Comparison of ENCODE assay signal across 8 mouse cellular contexts in genomic region chr11:67100169-67100568, GRCm38 (mm10). TPM values are rescaled to one million over a fixed set of nuclear protein-coding genes. Genes with fewer than 3 reads are reported as not detected.
DNase-seq lines count a peak whose midpoint lies in the region; ATAC-seq and TF ChIP-seq lines count a peak whose summit lies in the region.

No protein-coding gene starts in this region.

- peak; percentile 50 for DNase-seq in hindbrain, embryonic 14.5 days (ENCODE audit: low spot score)
- DNase-seq in 416B (ENCODE audit: low read depth): peak; percentile 42
- DNase-seq in urinary bladder, adult 2 months (ENCODE audit: low spot score): no peak

- WGBS in hindbrain, embryonic 14.5 days: 39% methylated on average over 6 of the region's 6 CpGs
- WGBS in hindbrain, embryonic 16.5 days: 36% methylated on average over 6 of the region's 6 CpGs
- WGBS in hindbrain, embryonic 12.5 days: 31% methylated on average over 6 of the region's 6 CpGs

- H3K9me3 ChIP-seq in hindbrain, embryonic 14.5 days (ENCODE audit: control insufficient read depth, low read length): no peaks in the 10 kb centered on the region
- H3K9me3 ChIP-seq in hindbrain, embryonic 16.5 days (ENCODE audit: control insufficient read depth, low read length): no peaks in the 10 kb centered on the region
- H3K9me3 ChIP-seq in E14TG2a.4 (ENCODE audit: low read length): no peaks in the 10 kb centered on the region
- no peaks in the 10 kb centered on the region for H3K9me3 ChIP-seq in hindbrain, embryonic 12.5 days (replicated peaks)

- no peak overlapping the region for H3K4me3 ChIP-seq in hindbrain, embryonic 14.5 days (replicated peaks; ENCODE audit: low read length)
- H3K4me3 ChIP-seq in hindbrain, embryonic 16.5 days (ENCODE audit: low read length): no peak overlapping the region
- no peak overlapping the region for H3K4me3 ChIP-seq in E14TG2a.4 (replicated peaks; ENCODE audit: low read length)
- no peak overlapping the region for H3K4me3 ChIP-seq in hindbrain, embryonic 12.5 days

- H3K4me1 ChIP-seq in hindbrain, embryonic 14.5 days (replicated peaks; ENCODE audit: control insufficient read depth, insufficient read depth, low read length): no peaks in the 10 kb centered on the region
- H3K4me1 ChIP-seq in hindbrain, embryonic 16.5 days (ENCODE audit: control insufficient read depth, insufficient read depth, low read depth, low read length): no peaks in the 10 kb centered on the region
- peaks cover 33% of the 10 kb centered on the region for H3K4me1 ChIP-seq in E14TG2a.4 (replicated peaks; ENCODE audit: low read depth, low read length)
- peaks cover 4% of the 10 kb centered on the region; the same call in 1 of the 2 replicates for H3K4me1 ChIP-seq in hindbrain, embryonic 12.5 days

- ATAC-seq in hindbrain, embryonic 14.5 days (ENCODE audit: low FRiP score): no peak
- ATAC-seq in hindbrain, embryonic 16.5 days: no peak
- peak; percentile 54 for ATAC-seq in granulocyte monocyte progenitor cell, adult 5-6 weeks (replicated peaks; ENCODE audit: poor library complexity, severe bottlenecking)
- peak; percentile 72; the same call in 1 of the 2 replicates for ATAC-seq in megakaryocyte-erythroid progenitor cell, adult 5-6 weeks (replicated peaks; ENCODE audit: low FRiP score, low TSS enrichment, poor library complexity, severe bottlenecking)
- ATAC-seq in hindbrain, embryonic 12.5 days (ENCODE audit: low FRiP score): no peak

- no peak overlapping the region for H3K9ac ChIP-seq in hindbrain, embryonic 14.5 days
- no peak overlapping the region for H3K9ac ChIP-seq in hindbrain, embryonic 16.5 days (ENCODE audit: low read depth, low read length)
- no peak overlapping the region for H3K9ac ChIP-seq in hindbrain, embryonic 12.5 days

- H3K36me3 ChIP-seq in hindbrain, embryonic 14.5 days (replicated peaks; ENCODE audit: control insufficient read depth, insufficient read depth): no peaks in the 10 kb centered on the region
- no peaks in the 10 kb centered on the region for H3K36me3 ChIP-seq in hindbrain, embryonic 16.5 days (ENCODE audit: control insufficient read depth, insufficient read depth, low read length)
- no peaks in the 10 kb centered on the region for H3K36me3 ChIP-seq in E14TG2a.4 (ENCODE audit: insufficient read depth, low read length)
- no peaks in the 10 kb centered on the region for H3K36me3 ChIP-seq in hindbrain, embryonic 12.5 days

- H3K27me3 ChIP-seq in hindbrain, embryonic 14.5 days (ENCODE audit: control insufficient read depth, insufficient read depth, low read length): no peaks in the 10 kb centered on the region
- no peaks in the 10 kb centered on the region for H3K27me3 ChIP-seq in hindbrain, embryonic 16.5 days (replicated peaks; ENCODE audit: control insufficient read depth, insufficient read depth, low read length)
- H3K27me3 ChIP-seq in E14TG2a.4 (ENCODE audit: insufficient read depth, low read length): peaks cover 47% of the 10 kb centered on the region
- H3K27me3 ChIP-seq in hindbrain, embryonic 12.5 days: peaks cover 7% of the 10 kb centered on the region

- peak; percentile 96 for TF ChIP-seq CTCF in E14TG2a.4 (conservative IDR thresholded peaks at IDR 0.05; ENCODE audit: low read length)

- no peak overlapping the region for H3K4me2 ChIP-seq in hindbrain, embryonic 14.5 days (replicated peaks)
- no peak overlapping the region for H3K4me2 ChIP-seq in hindbrain, embryonic 16.5 days (ENCODE audit: low read length)
- H3K4me2 ChIP-seq in hindbrain, embryonic 12.5 days (replicated peaks): no peak overlapping the region

- H3K27ac ChIP-seq in hindbrain, embryonic 14.5 days: no peak overlapping the region
- no peak overlapping the region for H3K27ac ChIP-seq in hindbrain, embryonic 16.5 days (ENCODE audit: low read depth, low read length)
- H3K27ac ChIP-seq in hindbrain, embryonic 12.5 days: no peak overlapping the region

RNA-seq across cellular contexts. Expression of gene Myh3, which starts 22.1 kb away (rescaled TPM):
- 0.17 and 0.23 TPM in 2 replicates for polyA plus RNA-seq in hindbrain, embryonic 14.5 days (2014; fragmentation: Nextera tagmentation; extraction: Ambion mirVana)
- polyA plus RNA-seq in hindbrain, embryonic 16.5 days (2015; fragmentation: Nextera tagmentation; extraction: Ambion mirVana): 0.29 and 11.0 TPM in 2 replicates
- not detected in 2 replicates for total RNA-seq in granulocyte monocyte progenitor cell, adult 5-6 weeks (2014; fragmentation: Nextera tagmentation)
- not detected in 2 replicates for total RNA-seq in granulocyte monocyte progenitor cell, adult 5-6 weeks (2017)
- total RNA-seq in megakaryocyte-erythroid progenitor cell, adult 5-6 weeks (2014; fragmentation: Nextera tagmentation): not detected in 2 replicates
- not detected in 2 replicates for total RNA-seq in megakaryocyte-erythroid progenitor cell, adult 5-6 weeks (2017)
- polyA plus RNA-seq in urinary bladder, adult 2 months (2012; rRNA removed): not detected in 2 replicates
- polyA plus RNA-seq in hindbrain, embryonic 12.5 days (2016; fragmentation: Nextera tagmentation; extraction: Ambion mirVana): 4.3 and 26.2 TPM in 2 replicates

RNA-seq across cellular contexts. Expression of gene Sco1, which starts 47.7 kb away (rescaled TPM):
- polyA plus RNA-seq in hindbrain, embryonic 14.5 days (2014; fragmentation: Nextera tagmentation; extraction: Ambion mirVana): 10.2 and 11.7 TPM in 2 replicates
- polyA plus RNA-seq in hindbrain, embryonic 16.5 days (2015; fragmentation: Nextera tagmentation; extraction: Ambion mirVana): 9.6 and 12.0 TPM in 2 replicates
- total RNA-seq in granulocyte monocyte progenitor cell, adult 5-6 weeks (2014; fragmentation: Nextera tagmentation): 13.3 and 16.2 TPM in 2 replicates
- 34.2 and 37.8 TPM in 2 replicates for total RNA-seq in granulocyte monocyte progenitor cell, adult 5-6 weeks (2017)
- total RNA-seq in megakaryocyte-erythroid progenitor cell, adult 5-6 weeks (2014; fragmentation: Nextera tagmentation): 5.1 and 11.9 TPM in 2 replicates
- 27.2 and 30.7 TPM in 2 replicates for total RNA-seq in megakaryocyte-erythroid progenitor cell, adult 5-6 weeks (2017)
- 7.0 and 7.7 TPM in 2 replicates for polyA plus RNA-seq in urinary bladder, adult 2 months (2012; rRNA removed)
- polyA plus RNA-seq in hindbrain, embryonic 12.5 days (2016; fragmentation: Nextera tagmentation; extraction: Ambion mirVana): 18.2 and 18.9 TPM in 2 replicates

RNA-seq across cellular contexts. Expression of gene Adprm, which starts 47.8 kb away (rescaled TPM):
- polyA plus RNA-seq in hindbrain, embryonic 14.5 days (2014; fragmentation: Nextera tagmentation; extraction: Ambion mirVana): 32.4 and 37.0 TPM in 2 replicates
- polyA plus RNA-seq in hindbrain, embryonic 16.5 days (2015; fragmentation: Nextera tagmentation; extraction: Ambion mirVana): 30.3 and 30.8 TPM in 2 replicates
- total RNA-seq in granulocyte monocyte progenitor cell, adult 5-6 weeks (2014; fragmentation: Nextera tagmentation): 30.6 and 43.1 TPM in 2 replicates
- total RNA-seq in granulocyte monocyte progenitor cell, adult 5-6 weeks (2017): 28.5 and 35.8 TPM in 2 replicates
- 11.0 and 25.4 TPM in 2 replicates for total RNA-seq in megakaryocyte-erythroid progenitor cell, adult 5-6 weeks (2014; fragmentation: Nextera tagmentation)
- total RNA-seq in megakaryocyte-erythroid progenitor cell, adult 5-6 weeks (2017): 12.7 and 17.2 TPM in 2 replicates
- polyA plus RNA-seq in urinary bladder, adult 2 months (2012; rRNA removed): 32.9 and 37.5 TPM in 2 replicates
- polyA plus RNA-seq in hindbrain, embryonic 12.5 days (2016; fragmentation: Nextera tagmentation; extraction: Ambion mirVana): 37.8 and 39.6 TPM in 2 replicates

Comparison
In these comparisons a context has a peak if more than half of its experiments do, and no peak if none do; other contexts are left out.
1. ATAC-seq: peak in granulocyte monocyte progenitor cell, adult 5-6 weeks (single experiment) and megakaryocyte-erythroid progenitor cell, adult 5-6 weeks (single experiment); none in hindbrain, embryonic 14.5 days (single experiment), hindbrain, embryonic 16.5 days (single experiment) and hindbrain, embryonic 12.5 days (single experiment).